Mouse (Mus musculus) limb, embryonic 14.5 days (tissue): ENCODE results near the gene Ankrd39. TPM values are rescaled to one million over a fixed set of nuclear protein-coding genes. Genes with fewer than 3 reads are reported as not detected.
A peak's percentile ranks its signal among the peaks of the same experiment; 100 is the strongest.

Experiments used
- ATAC-seq: fragments of 200-750 bp; cut with Nextera tagmentation; 2 replicates; pipeline ENCODE4 v1.8.0; 2017; ENCODE audit warnings: low read depth, moderate number of reproducible peaks, moderate TSS enrichment; ENCODE audit not compliant: low FRiP score
- DNase-seq: peaks from one replicate; pipeline ENCODE4 v3.0.0-alpha.2; 2015; ENCODE audit warnings: low spot score
- H3K27ac ChIP-seq: fragments of 300-500 bp; sonication (generic); replicated peaks from 2 replicates; pipeline ENCODE4 v1.5.1; 2014; ENCODE audit warnings: low read depth, mild to moderate bottlenecking, low read length, moderate library complexity, mixed read lengths
- H3K27me3 ChIP-seq: fragments of 300-500 bp; sonication (generic); 2 replicates; pipeline ENCODE4 v1.6.1; 2014; ENCODE audit warnings: low read length, mixed read lengths; ENCODE audit not compliant: control insufficient read depth, insufficient read depth
- H3K36me3 ChIP-seq: fragments of 300-500 bp; sonication (generic); 2 replicates; pipeline ENCODE4 v1.6.1; 2014; ENCODE audit warnings: mild to moderate bottlenecking, low read length, moderate library complexity, mixed read lengths; ENCODE audit not compliant: control insufficient read depth, insufficient read depth
- H3K4me1 ChIP-seq: fragments of 300-500 bp; sonication (generic); 2 replicates; pipeline ENCODE4 v1.6.1; 2014; ENCODE audit warnings: antibody characterized with exemption, low read length, mixed read lengths; ENCODE audit not compliant: control insufficient read depth, insufficient read depth
- H3K4me2 ChIP-seq: fragments of 300-500 bp; sonication (generic); replicated peaks from 2 replicates; pipeline ENCODE4 v1.6.1; 2014; ENCODE audit warnings: low read depth, mild to moderate bottlenecking, low read length, moderate library complexity; ENCODE audit not compliant: severe bottlenecking
- H3K4me3 ChIP-seq: fragments of 300-500 bp; sonication (generic); replicated peaks from 2 replicates; pipeline ENCODE4 v1.5.1; 2014; ENCODE audit warnings: low read length
- H3K9ac ChIP-seq: fragments of 300-500 bp; sonication (generic); 2 replicates; pipeline ENCODE4 v1.6.1; 2014; ENCODE audit warnings: mild to moderate bottlenecking, low read depth, low read length, moderate library complexity; ENCODE audit not compliant: severe bottlenecking
- H3K9me3 ChIP-seq: fragments of 300-500 bp; sonication (generic); 2 replicates; pipeline ENCODE4 v1.6.1; 2016; ENCODE audit warnings: low read length; ENCODE audit not compliant: control insufficient read depth
- POLR2A ChIP-seq: fragments of 200-500 bp; IDR thresholded peaks from 2 replicates; pipeline ENCODE4 v1.8.0; 2012; ENCODE audit warnings: inconsistent platforms, mild to moderate bottlenecking, moderate library complexity, borderline replicate concordance; ENCODE audit not compliant: insufficient read depth, insufficient read length; ENCODE audit errors: extremely low read depth
- WGBS: fragments of 180-500 bp; shearing (Covaris S2); extraction: QIAGEN DNeasy Blood & Tissue Kit; methylation state at CpG from one replicate; pipeline ENCODE4 v1.1.7; 2014; 5-methylcytosine and 5-hydroxymethylcytosine counted together
- polyA plus RNA-seq, 2 experiments: library from polyadenylated mRNA; depleted of rRNA in 1 of 2; stranded (reverse) in 1 of 2; unstranded in 1 of 2; fragments of >200 nt; fragmentation: Nextera tagmentation in 1 of 2; extraction: Ambion mirVana in 1 of 2; gene quantifications; 2 replicates each; pipeline versions ENCODE4 v1.2.1 to v1.2.3; 2012 to 2014

Gene Ankrd39
- polyA plus RNA-seq, 2 experiments, result 22.4 to 22.9 TPM

GRCm38 (mm10) chr1:36508238-36508637 lies 39.0 kb downstream of the Ankrd39 start:
- Histone ChIP-seq H3K9ac (no peak overlapping the region), H3K4me1 (peaks cover 3% of the 10 kb centered on the region), H3K27ac (no peak overlapping the region), H3K4me2 (no peak overlapping the region), H3K36me3 (peaks cover 42% of the 10 kb centered on the region), H3K27me3 (no peaks in the 10 kb centered on the region), H3K9me3 (no peaks in the 10 kb centered on the region), H3K4me3 (no peak overlapping the region)
- ATAC-seq, result no peak
- TF ChIP-seq POLR2A, result no peak
- DNase-seq, result no peak
- WGBS, result 81% methylated on average over 5 of the region's 5 CpGs

DNA sequence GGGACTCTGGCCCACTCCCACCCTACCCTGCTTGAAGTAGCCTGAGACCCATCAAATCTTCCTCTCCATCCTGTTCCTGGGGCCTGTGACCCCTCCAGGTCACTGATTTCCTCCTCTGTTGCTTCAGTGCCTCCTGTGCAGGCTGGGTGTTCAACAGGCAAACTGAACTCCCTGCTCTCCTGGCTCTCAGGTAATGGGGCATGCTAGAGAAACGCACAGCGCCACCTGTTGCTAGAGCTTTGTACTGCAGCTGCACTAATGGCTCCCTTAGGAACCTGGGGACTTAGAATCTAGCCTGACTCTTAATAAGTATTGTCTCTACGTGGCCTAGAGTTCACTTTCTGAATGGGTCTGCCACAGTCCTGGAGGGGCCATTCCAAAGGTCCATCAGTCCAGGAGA lies 46.0 kb downstream of the Ankrd39 start:
- Histone ChIP-seq H3K27me3 (no peaks in the 10 kb centered on the region), H3K4me1 (no peaks in the 10 kb centered on the region), H3K4me2 (no peak overlapping the region), H3K9me3 (no peaks in the 10 kb centered on the region), H3K9ac (no peak overlapping the region), H3K27ac (no peak overlapping the region), H3K4me3 (no peak overlapping the region), H3K36me3 (peaks cover 49% of the 10 kb centered on the region)
- WGBS, result 8% methylated on average over 3 of the region's 3 CpGs
- TF ChIP-seq POLR2A, result peak; percentile 33; the same call in 1 of the 2 replicates
- ATAC-seq (no peak), DNase-seq (peak; percentile 81)

- Histone ChIP-seq H3K4me2 (no peak overlapping the region), H3K9ac (no peak overlapping the region), H3K36me3 (peaks cover 25% of the 10 kb centered on the region), H3K9me3 (no peaks in the 10 kb centered on the region), H3K4me3 (no peak overlapping the region), H3K27ac (no peak overlapping the region), H3K4me1 (peaks cover 11% of the 10 kb centered on the region), H3K27me3 (no peaks in the 10 kb centered on the region)
- 69% methylated on average over 2 of the region's 2 CpGs for WGBS
- no peak for TF ChIP-seq POLR2A
- no peak for ATAC-seq
- DNase-seq, result no peak
These were observed 49.9 kb downstream of the Ankrd39 start for GRCm38 (mm10) chr1:36497312-36497711.

- no peak for TF ChIP-seq POLR2A
- no peak overlapping the region for H3K9ac ChIP-seq
- WGBS, result 57% methylated on average over 2 of the region's 2 CpGs
- DNase-seq (no peak), ATAC-seq (no peak)
- H3K4me3 ChIP-seq, result no peak overlapping the region
- no peak overlapping the region for H3K27ac ChIP-seq
- H3K4me2 ChIP-seq, result no peak overlapping the region
- H3K27me3 ChIP-seq, result no peaks in the 10 kb centered on the region
- peaks cover 12% of the 10 kb centered on the region for H3K4me1 ChIP-seq
- H3K36me3 ChIP-seq, result peaks cover 21% of the 10 kb centered on the region
- H3K9me3 ChIP-seq, result no peaks in the 10 kb centered on the region
These were observed 50.5 kb downstream of the Ankrd39 start for GRCm38 (mm10) chr1:36496719-36497118.

GRCm38 (mm10) chr1:36493299-36493698 lies 53.9 kb downstream of the Ankrd39 start:
- H3K4me1 ChIP-seq, result peaks cover 12% of the 10 kb centered on the region
- no peaks in the 10 kb centered on the region for H3K9me3 ChIP-seq
- no peak for DNase-seq
- ATAC-seq, result no peak
- H3K4me3 ChIP-seq, result no peak overlapping the region
- H3K4me2 ChIP-seq, result no peak overlapping the region
- no peaks in the 10 kb centered on the region for H3K27me3 ChIP-seq
- no peak for TF ChIP-seq POLR2A
- H3K36me3 ChIP-seq, result peaks cover 3% of the 10 kb centered on the region; the same call in 1 of the 2 replicates
- no peak overlapping the region for H3K27ac ChIP-seq
- WGBS, result 31% methylated on average over 6 of the region's 6 CpGs
- no peak overlapping the region for H3K9ac ChIP-seq
